Comparison of ENCODE assay signal across 9 mouse cellular contexts in the genomic region with DNA sequence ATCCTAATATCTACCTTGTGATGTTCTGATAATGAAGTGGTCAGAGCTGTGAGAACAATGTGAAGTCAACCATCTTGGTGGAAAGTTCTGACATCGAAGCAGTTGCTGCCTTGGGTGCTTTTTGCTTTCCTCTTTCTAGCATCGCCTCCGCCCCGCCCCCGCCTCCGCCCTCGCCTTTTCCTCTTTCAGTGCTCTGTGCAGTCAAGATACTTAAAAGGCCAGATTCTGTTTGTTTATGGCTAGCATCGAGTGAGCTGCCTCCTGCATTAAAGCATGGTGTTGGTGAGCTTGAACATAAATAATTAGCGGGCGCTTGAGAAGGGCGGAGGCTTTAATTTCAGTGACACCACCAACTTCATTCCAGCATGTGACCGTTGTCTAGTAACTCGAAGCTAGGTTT.
DNase-seq lines count a peak whose midpoint lies in the region; ATAC-seq lines count a peak whose summit lies in the region.
"Had no signal": no experiment of that assay in that cellular context is flagged by ENCODE, and none has a peak within 500 bp of the region (broad histone marks: within the 10 kb centered on the region; RNA-seq: fewer than 3 reads in every experiment).

No protein-coding gene starts in this region.

- H3K4me3 ChIP-seq in kidney, embryonic 14.5 days (ENCODE audit: low read length) = no peak overlapping the region
- no peak overlapping the region for H3K4me3 ChIP-seq in embryonic facial prominence, embryonic 13.5 days
- H3K4me3 ChIP-seq in hindbrain, embryonic 13.5 days = no peak overlapping the region
- H3K4me3 ChIP-seq in midbrain, embryonic 13.5 days (replicated peaks) = no peak overlapping the region

- no peak overlapping the region for H3K27ac ChIP-seq in kidney, embryonic 14.5 days (ENCODE audit: low read depth, low read length)
- H3K27ac ChIP-seq in embryonic facial prominence, embryonic 13.5 days = peak overlapping the region; percentile 74
- H3K27ac ChIP-seq in hindbrain, embryonic 13.5 days = 0 out of 2 replicates have a peak overlapping the region, but pooled peaks have one; percentile 5
- H3K27ac ChIP-seq in midbrain, embryonic 13.5 days = peak overlapping the region; percentile 44; the same call in 1 of the 2 replicates

- H3K4me2 ChIP-seq in kidney, embryonic 14.5 days (replicated peaks; ENCODE audit: low read depth, low read length) = no peak overlapping the region
- peak overlapping the region; percentile 34 for H3K4me2 ChIP-seq in embryonic facial prominence, embryonic 13.5 days
- H3K4me2 ChIP-seq in hindbrain, embryonic 13.5 days = peak overlapping the region; percentile 21
- H3K4me2 ChIP-seq in midbrain, embryonic 13.5 days (replicated peaks) = peak overlapping the region; percentile 22

- H3K4me1 ChIP-seq in kidney, embryonic 14.5 days (ENCODE audit: control insufficient read depth, insufficient read depth, low read length) = peaks cover 30% of the 10 kb centered on the region
- H3K4me1 ChIP-seq in embryonic facial prominence, embryonic 13.5 days = peaks cover 58% of the 10 kb centered on the region
- peaks cover 38% of the 10 kb centered on the region for H3K4me1 ChIP-seq in hindbrain, embryonic 13.5 days (replicated peaks)
- peaks cover 52% of the 10 kb centered on the region for H3K4me1 ChIP-seq in midbrain, embryonic 13.5 days (replicated peaks)

- no peak for DNase-seq in kidney, adult 18-20 months
- no peak for DNase-seq in left cerebral cortex, adult 9 months (ENCODE audit: low spot score in 2 of 2)
- DNase-seq in Muller cell, postnatal 12 days (ENCODE audit: inconsistent ontology term) = no peak
- DNase-seq in spleen, postnatal 14 days (ENCODE audit: low spot score in 2 of 2) = no peak
- DNase-seq: heart, postnatal 36 days had no signal

- peak; percentile 32; the same call in 1 of the 2 replicates for ATAC-seq in kidney, embryonic 14.5 days (ENCODE audit: low FRiP score, low TSS enrichment)
- ATAC-seq in embryonic facial prominence, embryonic 13.5 days (ENCODE audit: insufficient number of reproducible peaks, insufficient read depth, low FRiP score, low TSS enrichment, low read depth) = no peak
- ATAC-seq in hindbrain, embryonic 13.5 days (ENCODE audit: low FRiP score) = no peak; the same call in 1 of the 2 replicates
- peak; percentile 22; the same call in 1 of the 2 replicates for ATAC-seq in midbrain, embryonic 13.5 days

- H3K9ac ChIP-seq in kidney, embryonic 14.5 days (ENCODE audit: low read depth, low read length) = no peak overlapping the region
- no peak overlapping the region for H3K9ac ChIP-seq in embryonic facial prominence, embryonic 13.5 days
- H3K9ac ChIP-seq in hindbrain, embryonic 13.5 days = 0 out of 2 replicates have a peak overlapping the region, but pooled peaks have one; percentile 31
- H3K9ac ChIP-seq in midbrain, embryonic 13.5 days (replicated peaks) = no peak overlapping the region

- WGBS in kidney, embryonic 14.5 days = 23% methylated on average over 13 of the region's 13 CpGs
- 35% methylated on average over 13 of the region's 13 CpGs for WGBS in embryonic facial prominence, embryonic 13.5 days
- WGBS in hindbrain, embryonic 13.5 days = 26% methylated on average over 13 of the region's 13 CpGs
- 14% methylated on average over 13 of the region's 13 CpGs for WGBS in midbrain, embryonic 13.5 days

- H3K36me3 ChIP-seq in kidney, embryonic 14.5 days (ENCODE audit: control insufficient read depth, insufficient read depth, low read length) = no peaks in the 10 kb centered on the region; the same call in 1 of the 2 replicates
- H3K36me3 ChIP-seq in embryonic facial prominence, embryonic 13.5 days = peaks cover 7% of the 10 kb centered on the region; the same call in 1 of the 2 replicates
- no peaks in the 10 kb centered on the region for H3K36me3 ChIP-seq in hindbrain, embryonic 13.5 days
- 0 out of 2 replicates have a peak, but pooled peaks cover 2% of the 10 kb centered on the region for H3K36me3 ChIP-seq in midbrain, embryonic 13.5 days

- H3K27me3 ChIP-seq in kidney, embryonic 14.5 days (ENCODE audit: control insufficient read depth, insufficient read depth, low read length) = no peaks in the 10 kb centered on the region
- H3K27me3 ChIP-seq in embryonic facial prominence, embryonic 13.5 days = no peaks in the 10 kb centered on the region
- H3K27me3 ChIP-seq in hindbrain, embryonic 13.5 days = no peaks in the 10 kb centered on the region
- H3K27me3 ChIP-seq in midbrain, embryonic 13.5 days = no peaks in the 10 kb centered on the region

- H3K9me3 ChIP-seq in kidney, embryonic 14.5 days (ENCODE audit: control insufficient read depth, low read length) = no peaks in the 10 kb centered on the region
- H3K9me3 ChIP-seq in embryonic facial prominence, embryonic 13.5 days = no peaks in the 10 kb centered on the region
- H3K9me3 ChIP-seq in hindbrain, embryonic 13.5 days = no peaks in the 10 kb centered on the region
- H3K9me3 ChIP-seq in midbrain, embryonic 13.5 days = no peaks in the 10 kb centered on the region

Comparison
In these comparisons a context has a peak if more than half of its experiments do, and no peak if none do; other contexts are left out.
1. ATAC-seq: peak in kidney, embryonic 14.5 days (single experiment) and midbrain, embryonic 13.5 days (single experiment); none in embryonic facial prominence, embryonic 13.5 days (single experiment) and hindbrain, embryonic 13.5 days (single experiment).